Mouse (Mus musculus): ENCODE results near the gene Cep162. TPM values are rescaled to one million over a fixed set of nuclear protein-coding genes. Genes with fewer than 3 reads are reported as not detected.
A peak's percentile ranks its signal among the peaks of the same experiment; 100 is the strongest.

The Cep162 gene
- total RNA-seq, 2 experiments from 2014 or later, result 4.2 to 5.4 TPM

DNA sequence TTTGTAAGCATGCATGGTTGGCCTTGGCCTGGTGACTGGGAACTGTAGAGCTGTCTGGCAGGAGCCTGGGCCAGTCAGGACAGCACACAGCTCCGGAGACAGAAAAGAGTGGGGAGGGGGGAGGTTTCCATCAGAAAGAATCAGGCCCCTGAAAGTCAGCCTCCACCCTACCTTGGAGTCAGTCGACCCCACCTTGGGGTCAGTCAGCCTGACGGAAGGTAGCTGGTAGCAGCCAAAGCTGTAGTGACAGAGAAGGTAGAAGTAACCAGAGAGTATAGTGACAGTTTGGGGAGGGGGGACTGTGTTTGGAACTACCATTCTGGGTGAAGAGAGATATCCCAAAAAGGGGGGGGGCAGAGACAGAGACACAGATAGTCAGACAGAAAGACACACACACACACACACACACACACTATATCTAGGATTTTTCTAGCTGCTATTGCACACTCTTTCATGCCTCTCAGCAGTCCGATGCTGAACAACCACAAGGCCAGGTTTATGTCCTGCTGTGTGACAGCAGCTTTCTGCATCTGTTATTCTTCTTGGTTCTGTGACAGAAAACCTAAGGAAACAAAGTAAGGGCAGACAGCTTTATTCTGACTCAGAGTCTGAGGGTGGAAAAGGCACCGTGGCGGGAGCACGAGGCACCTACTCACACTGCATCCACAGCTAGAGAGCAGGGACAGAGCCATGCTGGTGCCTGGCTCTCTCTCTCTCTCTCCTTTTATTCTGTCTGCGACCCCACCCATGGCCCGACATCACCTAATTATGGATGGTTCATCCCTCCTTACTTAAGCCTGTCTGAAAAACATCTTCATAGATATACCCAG, 88.1 kb downstream of the Cep162 start:
- no peak for DNase-seq (ENCODE audit: low spot score in 2 of 2)

DNA sequence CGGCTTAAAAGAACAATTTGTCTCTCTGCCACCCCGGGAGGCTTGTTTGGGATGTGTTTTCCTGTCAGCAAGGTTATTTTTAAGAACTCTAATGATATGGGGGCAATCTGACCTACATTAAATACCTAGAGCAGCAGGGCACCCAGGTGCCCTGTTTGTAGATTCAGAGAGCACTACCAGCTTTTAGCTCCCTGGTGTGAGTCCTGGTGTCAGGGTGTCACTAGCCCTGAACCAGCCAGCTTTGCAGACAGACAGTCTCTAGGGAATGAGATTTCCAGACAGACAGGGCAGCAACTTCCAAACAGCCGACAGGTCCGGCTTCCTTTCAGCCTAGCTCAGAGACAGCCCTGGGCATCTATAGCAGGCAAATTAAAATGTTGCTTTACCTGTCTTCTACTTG, 92.8 kb downstream of the Cep162 start:
- no peak for DNase-seq (ENCODE audit: low spot score in 2 of 2)

GRCm38 (mm10) chr9:87152641-87153325, 102.6 kb downstream of the Cep162 start:
- DNase-seq (ENCODE audit: low spot score in 2 of 2), result no peak

GRCm38 (mm10) chr9:87147927-87148326, 107.4 kb downstream of the Cep162 start:
- no peak for DNase-seq (ENCODE audit: low spot score in 2 of 2)

DNA sequence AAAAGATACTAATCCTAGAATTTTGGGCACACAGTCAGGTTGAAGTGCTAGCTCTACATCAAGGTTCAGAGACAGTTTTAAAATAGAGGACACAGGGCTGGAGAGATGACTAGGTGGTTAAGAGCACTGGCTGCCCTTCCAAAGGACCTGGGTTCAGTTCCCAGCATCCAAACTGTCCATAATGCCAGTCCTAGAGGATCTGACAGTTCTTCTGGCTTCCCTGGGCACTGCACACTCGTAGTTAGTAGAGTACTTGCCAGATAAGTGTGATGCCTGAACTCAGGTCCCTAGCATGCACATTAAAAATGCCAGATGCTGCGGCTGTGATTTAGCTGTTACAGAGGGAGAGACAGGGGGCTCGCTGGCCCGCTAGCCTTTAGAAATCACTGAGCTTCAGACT, 108.9 kb downstream of the Cep162 start:
- no peak for DNase-seq (ENCODE audit: low spot score in 2 of 2)

DNA sequence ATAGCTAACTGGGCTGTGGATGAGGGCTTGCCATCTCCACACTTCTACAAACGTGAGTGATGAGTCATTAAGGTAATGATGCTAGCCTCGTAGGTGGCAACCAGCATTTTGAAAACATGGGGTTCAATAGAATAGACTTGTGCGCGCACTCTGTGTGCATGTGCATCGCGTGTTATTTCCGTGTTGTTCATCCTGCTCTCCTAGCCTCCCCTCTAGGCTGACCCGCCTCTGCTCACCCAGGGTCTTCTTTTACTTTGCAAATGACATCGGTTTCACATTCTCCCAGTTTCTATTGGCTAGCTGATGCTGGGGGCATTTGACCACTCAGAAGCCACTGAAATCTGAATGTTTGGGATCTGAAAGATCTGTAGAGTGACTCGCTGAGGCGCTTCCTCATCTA, 109.7 kb downstream of the Cep162 start:
- no peak for DNase-seq (ENCODE audit: low spot score in 2 of 2)

- no peak for DNase-seq (ENCODE audit: low spot score in 2 of 2)
These were observed 110.2 kb downstream of the Cep162 start for GRCm38 (mm10) chr9:87145180-87145579.

- DNase-seq (ENCODE audit: low spot score in 2 of 2), result no peak
These were observed 110.8 kb downstream of the Cep162 start for GRCm38 (mm10) chr9:87144532-87144931.

DNA sequence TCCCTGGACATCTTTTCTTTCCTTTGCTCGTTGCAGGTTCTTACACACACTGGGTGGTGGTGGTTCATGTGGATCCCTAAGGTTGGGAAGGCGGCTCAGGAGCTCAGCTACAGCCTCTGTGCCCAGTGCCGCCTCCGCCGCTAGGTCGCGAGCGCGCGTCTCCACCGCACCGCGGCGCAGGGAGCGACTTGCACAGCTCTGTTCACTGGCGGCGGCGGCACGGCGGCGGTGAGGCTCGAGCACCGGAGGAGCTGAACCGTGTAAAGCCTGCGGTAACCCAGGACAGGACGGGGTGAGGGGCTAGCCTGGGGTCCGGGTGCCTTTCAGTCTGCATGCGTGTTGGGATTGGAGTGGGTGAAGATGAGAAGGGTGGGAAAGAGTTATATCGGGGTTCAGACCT, 111.2 kb downstream of the Cep162 start, which contains the start of gene Mrap2:
Mrap2 (plus strand) TSS at position 201 of the 400 bp plus-strand sequence.
- DNase-seq (ENCODE audit: low spot score in 2 of 2), result peak; percentile 30 to 37

GRCm38 (mm10) chr9:87143076-87143475, 112.3 kb downstream of the Cep162 start:
- DNase-seq (ENCODE audit: low spot score in 2 of 2), result no peak

Other genes with a start within 250 kb of the Cep162 start
- gene Ripply2, start 240.0 kb downstream of the Cep162 start, total RNA-seq (2021), result not detected
- gene Cyb5r4, start 233.5 kb downstream of the Cep162 start, total RNA-seq (2021), result 10 to 100 TPM; 23.0 to 23.7 TPM
- gene Mrap2, start 111.2 kb downstream of the Cep162 start, total RNA-seq (2021), result 1 to 10 TPM in 1 of 2 experiments, under 1 TPM in 1; 0.62 to 1.1 TPM

Measured in gastrocnemius, postnatal 4 days (tissue).